Mouse (Mus musculus): ENCODE measurements around the gene Mapk10. TPM values are rescaled to one million over a fixed set of nuclear protein-coding genes. Genes with fewer than 3 reads are reported as not detected.
A peak's percentile ranks its signal among the peaks of the same experiment; 100 is the strongest.
"Not testable (repeated sequence)": the region's sequence is repeated elsewhere in the genome, so short reads cannot be mapped to it uniquely, and the experiment has no call there.

Mapk10 gene
- total RNA-seq, 4 experiments from 2014 or later, result 1.3 to 2.6 (median 1.8) TPM

GRCm38 (mm10) chr5:102874605-102875298 lies 336.4 kb downstream of the Mapk10 start:
- DNase-seq (ENCODE audit: low spot score in 2 of 2), result peak; percentile 8 to 16

- DNase-seq (ENCODE audit: low spot score in 2 of 2), result not testable (repeated sequence)
Observed at GRCm38 (mm10) chr5:102872996-102873395, 338.1 kb downstream of the Mapk10 start.

- DNase-seq (ENCODE audit: low spot score in 2 of 2), result no peak
Observed at GRCm38 (mm10) chr5:102868196-102868595, 342.9 kb downstream of the Mapk10 start.

GRCm38 (mm10) chr5:102859749-102860148 lies 351.4 kb downstream of the Mapk10 start:
- no peak for DNase-seq (ENCODE audit: low spot score in 2 of 2)

- no peak for DNase-seq (ENCODE audit: low spot score in 2 of 2)
Observed at GRCm38 (mm10) chr5:102858047-102858446, 353.1 kb downstream of the Mapk10 start.

Other genes starting within 250 kb of the Mapk10 start
- 1 to 10 TPM in 3 of 4 experiments, under 1 TPM in 1; 0.90 to 1.9 (median 1.4) TPM for gene Ptpn13, start 213.9 kb upstream of the Mapk10 start, total RNA-seq (2022)

Data from gastrocnemius, adult 8-10 months (tissue).